Mouse (Mus musculus) hindbrain, postnatal 0 days (tissue): ENCODE results near the gene Igfbp3. TPM values are rescaled to one million over a fixed set of nuclear protein-coding genes. Genes with fewer than 3 reads are reported as not detected.

ENCODE experiments used
- ATAC-seq: fragments of 200-750 bp; cut with Nextera tagmentation; 2 replicates; pipeline ENCODE4 v1.8.0; 2017; ENCODE audit warnings: mild to moderate bottlenecking, moderate TSS enrichment, moderate library complexity
- DNase-seq: peaks from one replicate; pipeline ENCODE4 v3.0.0-alpha.2; 2015; ENCODE audit warnings: low spot score
- H3K27ac ChIP-seq: fragments of 300-500 bp; sonication (generic); 2 replicates; pipeline ENCODE4 v1.5.1; 2014; ENCODE audit warnings: mild to moderate bottlenecking
- H3K27me3 ChIP-seq: fragments of 300-500 bp; sonication (generic); 2 replicates; pipeline ENCODE4 v1.6.1; 2014; ENCODE audit warnings: low read length, mixed read lengths; ENCODE audit not compliant: insufficient read depth
- H3K36me3 ChIP-seq: fragments of 300-500 bp; sonication (generic); 2 replicates; pipeline ENCODE4 v1.6.1; 2014; ENCODE audit warnings: low read length, mixed read lengths; ENCODE audit not compliant: insufficient read depth
- H3K4me1 ChIP-seq: fragments of 300-500 bp; sonication (generic); 2 replicates; pipeline ENCODE4 v1.6.1; 2014; ENCODE audit warnings: antibody characterized with exemption, low read length, mixed read lengths; ENCODE audit not compliant: insufficient read depth
- H3K4me2 ChIP-seq: fragments of 300-500 bp; sonication (generic); 2 replicates; pipeline ENCODE4 v1.6.1; 2014; ENCODE audit warnings: low read depth, mild to moderate bottlenecking, low read length, moderate library complexity, mixed read lengths
- H3K4me3 ChIP-seq: fragments of 300-500 bp; sonication (generic); 2 replicates; pipeline ENCODE4 v1.5.1; 2014; ENCODE audit warnings: low read length
- H3K9ac ChIP-seq: fragments of 300-500 bp; sonication (generic); replicated peaks from 2 replicates; pipeline ENCODE4 v1.6.1; 2014; ENCODE audit warnings: mild to moderate bottlenecking, low read length, moderate library complexity, mixed read lengths
- H3K9me3 ChIP-seq: fragments of 300-500 bp; sonication (generic); 2 replicates; pipeline ENCODE4 v1.6.1; 2016; ENCODE audit warnings: low read length, mixed read lengths
- CTCF ChIP-seq: IDR thresholded peaks from 2 replicates; pipeline ENCODE4 v1.5.1; 2016; ENCODE audit warnings: antibody characterized with exemption, control low read depth, low read depth
- WGBS: fragments of 180-500 bp; shearing (Covaris S2); extraction: QIAGEN DNeasy Blood & Tissue Kit; methylation state at CpG from one replicate; pipeline ENCODE4 v1.1.7; 2014; 5-methylcytosine and 5-hydroxymethylcytosine counted together
- polyA plus RNA-seq: library from polyadenylated mRNA; unstranded; fragments of >200 nt; fragmentation: Nextera tagmentation; extraction: Ambion mirVana; gene quantifications from 2 replicates; pipeline ENCODE4 v1.2.1, GENCODE M21; 2015
- total RNA-seq: library from RNA; depleted of rRNA; stranded (reverse); fragments of >200 nt; gene quantifications from 2 replicates; pipeline ENCODE4 v1.2.3, GENCODE M21; 2014; rRNA removed

The Igfbp3 gene
- total and polyA plus RNA-seq, 2 experiments from 2014 or later: 24.6 to 35.7 TPM

DNA sequence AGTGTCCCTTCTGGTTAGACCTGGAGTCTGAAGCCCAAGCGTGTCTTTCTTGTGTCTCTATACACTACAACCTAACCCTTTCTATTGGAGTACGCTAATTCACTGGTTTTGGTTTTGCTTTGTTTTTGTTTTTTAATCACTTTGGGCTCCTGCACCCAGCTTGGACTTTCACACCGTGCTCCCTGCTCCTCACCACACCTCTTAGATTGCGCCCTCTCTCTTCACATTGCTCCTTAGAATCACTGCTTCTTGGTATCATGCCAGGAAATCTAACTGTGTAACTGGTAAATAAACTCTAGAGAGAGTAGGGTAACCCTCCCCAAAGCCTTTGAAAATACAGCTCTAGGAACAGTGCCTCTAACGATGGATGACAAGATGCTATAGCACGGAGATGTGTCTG is 55.5 kb downstream of the Igfbp3 start:
- ATAC-seq: no peak
- 89% methylated on average over 6 of the region's 6 CpGs for WGBS

GRCm38 (mm10) chr11:7156427-7156826 is 57.3 kb downstream of the Igfbp3 start:
- ATAC-seq: no peak
- Histone ChIP-seq H3K9ac (no peak overlapping the region), H3K9me3 (no peaks in the 10 kb centered on the region), H3K27me3 (no peaks in the 10 kb centered on the region), H3K4me3 (no peak overlapping the region), H3K27ac (no peak overlapping the region), H3K4me1 (0 out of 2 replicates have a peak, but pooled peaks cover 15% of the 10 kb centered on the region), H3K4me2 (no peak overlapping the region), H3K36me3 (peaks cover 4% of the 10 kb centered on the region; the same call in 1 of the 2 replicates)
- DNase-seq: no peak
- 70% methylated on average over 4 of the region's 4 CpGs for WGBS
- no peak for TF ChIP-seq CTCF

More for the DNA sequence above, 55.5 kb downstream of the Igfbp3 start:
- 0 out of 2 replicates have a peak, but pooled peaks cover 15% of the 10 kb centered on the region for H3K4me1 ChIP-seq
- TF ChIP-seq CTCF: no peak
- peaks cover 4% of the 10 kb centered on the region; the same call in 1 of the 2 replicates for H3K36me3 ChIP-seq
- no peak for DNase-seq
- no peak overlapping the region for H3K9ac ChIP-seq
- no peak overlapping the region for H3K27ac ChIP-seq
- H3K4me3 ChIP-seq: no peak overlapping the region
- H3K27me3 ChIP-seq: no peaks in the 10 kb centered on the region
- H3K9me3 ChIP-seq: no peaks in the 10 kb centered on the region
- no peak overlapping the region for H3K4me2 ChIP-seq

Other genes with a start within 250 kb of the Igfbp3 start
- gene Adcy1, start 150.4 kb downstream of the Igfbp3 start, total RNA-seq: 182 TPM in 2 replicates
- 14.4 and 14.9 TPM in 2 replicates for gene Adcy1, start 150.4 kb downstream of the Igfbp3 start, polyA plus RNA-seq
- gene Gm11985, start 25.4 kb downstream of the Igfbp3 start, total RNA-seq: not detected in 2 replicates
- gene Gm11985, start 25.4 kb downstream of the Igfbp3 start, polyA plus RNA-seq: not detected in 2 replicates
- gene Igfbp1, start 16.1 kb downstream of the Igfbp3 start, total RNA-seq: not detected in 2 replicates
- gene Igfbp1, start 16.1 kb downstream of the Igfbp3 start, polyA plus RNA-seq: 0.19 TPM in 1 of 2 replicates, not detected in the other